Mouse (Mus musculus) kidney, embryonic 15.5 days (tissue): ENCODE data around the gene Gm17304. TPM values are rescaled to one million over a fixed set of nuclear protein-coding genes. Genes with fewer than 3 reads are reported as not detected.

Source experiments
- ATAC-seq: fragments of 200-750 bp; cut with Nextera tagmentation; replicated peaks from 2 replicates; pipeline ENCODE4 v1.8.0; 2017; ENCODE audit warnings: moderate TSS enrichment; ENCODE audit not compliant: low FRiP score
- H3K27ac ChIP-seq: fragments of 300-500 bp; sonication (generic); 2 replicates; pipeline ENCODE4 v1.5.1; 2015; ENCODE audit warnings: mild to moderate bottlenecking, inconsistent platforms
- H3K27me3 ChIP-seq: fragments of 300-500 bp; sonication (generic); 2 replicates; pipeline ENCODE4 v1.6.1; 2015; ENCODE audit warnings: inconsistent platforms
- H3K36me3 ChIP-seq: fragments of 300-500 bp; sonication (generic); 2 replicates; pipeline ENCODE4 v1.6.1; 2015; ENCODE audit warnings: inconsistent platforms
- H3K4me1 ChIP-seq: fragments of 300-500 bp; sonication (generic); 2 replicates; pipeline ENCODE4 v1.6.1; 2015; ENCODE audit warnings: inconsistent platforms
- H3K4me2 ChIP-seq: fragments of 300-500 bp; sonication (generic); 2 replicates; pipeline ENCODE4 v1.6.1; 2015; ENCODE audit warnings: moderate library complexity, mild to moderate bottlenecking, inconsistent platforms
- H3K4me3 ChIP-seq: fragments of 300-500 bp; sonication (generic); replicated peaks from 2 replicates; pipeline ENCODE4 v1.5.1; 2015; ENCODE audit warnings: mild to moderate bottlenecking, inconsistent platforms
- H3K9ac ChIP-seq: fragments of 300-500 bp; sonication (generic); 2 replicates; pipeline ENCODE4 v1.6.1; 2015; ENCODE audit warnings: mild to moderate bottlenecking, inconsistent platforms
- H3K9me3 ChIP-seq: fragments of 300-500 bp; sonication (generic); replicated peaks from 2 replicates; pipeline ENCODE4 v1.6.1; 2016; ENCODE audit warnings: inconsistent platforms
- WGBS: fragments of 180-500 bp; shearing (Covaris S2); methylation state at CpG from one replicate; pipeline ENCODE4 v1.1.7; 2015; ENCODE audit warnings: mixed read lengths; 5-methylcytosine and 5-hydroxymethylcytosine counted together
- polyA plus RNA-seq: library from polyadenylated mRNA; unstranded; fragments of >200 nt; fragmentation: Nextera tagmentation; extraction: Ambion mirVana; gene quantifications from 2 replicates; pipeline ENCODE4 v1.2.1, GENCODE M21; 2015

The Gm17304 gene
- polyA plus RNA-seq = not detected in 2 replicates

DNA sequence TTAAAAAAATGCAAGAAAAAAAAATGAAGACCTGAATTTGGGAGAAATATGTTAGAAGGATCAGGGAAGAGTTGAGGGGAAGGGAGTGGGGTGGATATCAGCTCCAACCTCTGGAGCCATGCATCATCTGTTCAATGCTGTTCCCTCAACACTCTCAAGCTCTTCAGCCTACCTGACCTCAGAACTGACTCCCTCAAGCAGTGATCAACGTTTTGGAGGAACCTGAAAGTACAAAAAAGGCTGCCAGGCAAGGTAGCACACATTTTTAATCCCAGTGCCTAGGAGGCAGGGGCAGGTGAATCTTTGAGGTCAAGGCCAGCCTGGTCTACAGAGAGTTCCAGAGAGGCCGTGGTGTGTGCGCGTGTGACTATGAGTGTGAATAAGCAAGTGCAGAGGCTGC is at the start of gene Gm17304:
Gene Gm17304 (plus strand): TSS at position 301 of the 400 bp plus-strand sequence.
- Histone ChIP-seq H3K27ac (no peak within 1 kb of the TSS), H3K4me2 (no peak within 1 kb of the TSS), H3K9ac (no peak within 1 kb of the TSS), H3K9me3 (no peaks in the 10 kb centered on the region), H3K27me3 (no peaks in the 10 kb centered on the region), H3K4me3 (no peak within 1 kb of the TSS), H3K4me1 (peaks cover 4% of the 10 kb centered on the region; the same call in 1 of the 2 replicates), H3K36me3 (peaks cover 17% of the 10 kb centered on the region)
- WGBS = 90% methylated on average over 4 of the region's 4 CpGs
- no peak for ATAC-seq

DNA sequence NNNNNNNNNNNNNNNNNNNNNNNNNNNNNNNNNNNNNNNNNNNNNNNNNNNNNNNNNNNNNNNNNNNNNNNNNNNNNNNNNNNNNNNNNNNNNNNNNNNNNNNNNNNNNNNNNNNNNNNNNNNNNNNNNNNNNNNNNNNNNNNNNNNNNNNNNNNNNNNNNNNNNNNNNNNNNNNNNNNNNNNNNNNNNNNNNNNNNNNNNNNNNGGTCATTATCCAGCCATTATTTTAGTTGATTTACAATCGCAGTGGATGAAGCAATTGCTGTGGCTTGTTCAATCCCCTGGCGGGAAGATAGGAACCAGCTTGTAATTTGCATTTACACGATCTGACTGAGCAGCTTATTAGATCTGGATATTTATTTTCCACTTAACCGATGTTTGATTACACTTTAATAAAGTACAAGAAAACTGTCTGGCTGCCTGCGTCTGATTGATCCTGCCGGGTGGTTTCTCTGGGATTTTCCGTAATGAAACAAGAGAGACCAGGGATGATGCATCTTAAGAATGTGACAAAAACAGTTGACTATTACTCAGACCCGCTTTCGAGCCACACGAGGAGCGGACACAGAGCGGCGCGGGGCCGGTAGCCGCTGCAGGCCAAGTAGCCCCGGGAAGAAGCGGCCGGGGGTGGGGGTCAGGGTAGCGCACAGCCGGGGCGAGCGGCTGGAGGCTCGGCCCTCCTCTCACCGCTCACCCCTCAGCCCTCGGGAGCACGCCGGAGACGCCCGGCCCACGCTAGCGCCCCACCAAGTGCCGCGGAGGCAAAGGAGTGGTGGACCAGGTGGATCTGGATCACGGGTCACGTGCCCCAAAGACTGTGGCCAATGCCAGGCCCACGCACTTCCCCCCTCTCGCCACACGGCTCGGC is 48.0 kb upstream of the Gm17304 start:
- no peak for ATAC-seq
- Histone ChIP-seq H3K4me3 (peak overlapping the region; percentile 27), H3K36me3 (no peaks in the 10 kb centered on the region), H3K4me2 (peak overlapping the region; percentile 55), H3K9me3 (no peaks in the 10 kb centered on the region), H3K27me3 (peaks cover 96% of the 10 kb centered on the region), H3K9ac (no peak overlapping the region), H3K4me1 (peaks cover 6% of the 10 kb centered on the region), H3K27ac (no peak overlapping the region)
- WGBS = 3% methylated on average over 40 of the region's 40 CpGs

- H3K27me3 ChIP-seq = peaks cover 100% of the 10 kb centered on the region
- no peak for ATAC-seq
- H3K36me3 ChIP-seq = no peaks in the 10 kb centered on the region
- H3K4me1 ChIP-seq = peaks cover 6% of the 10 kb centered on the region
- H3K27ac ChIP-seq = no peak overlapping the region
- peak overlapping the region; percentile 55 for H3K4me2 ChIP-seq
- H3K9me3 ChIP-seq = no peaks in the 10 kb centered on the region
- peak overlapping the region; percentile 27 for H3K4me3 ChIP-seq
- H3K9ac ChIP-seq = no peak overlapping the region
- 12% methylated on average over 8 of the region's 8 CpGs for WGBS
Observed at GRCm38 (mm10) chr5:106561499-106561822, 47.4 kb upstream of the Gm17304 start.

DNA sequence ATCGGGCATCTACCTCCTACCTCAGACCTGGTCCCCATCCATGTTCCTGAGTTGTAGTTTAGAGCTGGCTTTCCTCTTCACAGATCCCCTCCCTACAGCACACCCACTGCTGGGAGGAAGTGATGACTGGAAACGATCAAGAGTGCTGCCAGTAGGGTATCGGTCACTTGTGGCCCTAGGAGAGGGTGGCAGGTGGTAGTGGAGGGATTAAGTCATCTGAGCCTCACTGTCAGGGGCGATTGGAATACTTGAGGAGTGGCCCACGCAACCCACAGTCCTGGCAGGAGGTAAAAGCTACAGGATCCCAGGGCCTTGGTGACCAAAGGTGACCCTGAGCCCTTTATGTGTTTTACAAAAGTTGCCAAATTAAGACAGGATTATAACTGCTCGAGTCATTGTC is 42.9 kb upstream of the Gm17304 start:
- H3K4me2 ChIP-seq = no peak overlapping the region
- H3K9ac ChIP-seq = no peak overlapping the region
- WGBS = 48% methylated on average over 6 of the region's 6 CpGs
- no peak overlapping the region for H3K27ac ChIP-seq
- ATAC-seq = no peak
- H3K4me3 ChIP-seq = no peak overlapping the region
- H3K36me3 ChIP-seq = no peaks in the 10 kb centered on the region
- H3K9me3 ChIP-seq = no peaks in the 10 kb centered on the region
- H3K4me1 ChIP-seq = peaks cover 5% of the 10 kb centered on the region
- peaks cover 96% of the 10 kb centered on the region for H3K27me3 ChIP-seq

- Histone ChIP-seq H3K27me3 (peaks cover 76% of the 10 kb centered on the region), H3K9me3 (no peaks in the 10 kb centered on the region), H3K4me3 (peak overlapping the region; percentile 55), H3K36me3 (no peaks in the 10 kb centered on the region), H3K4me1 (peaks cover 13% of the 10 kb centered on the region), H3K4me2 (peak overlapping the region; percentile 97), H3K9ac (peak overlapping the region; percentile 55), H3K27ac (no peak overlapping the region)
- ATAC-seq = no peak; the same call in none of the 2 replicates
- 5% methylated on average over 53 of the region's 55 CpGs for WGBS
Observed at GRCm38 (mm10) chr5:106573742-106574559, 34.9 kb upstream of the Gm17304 start.

DNA sequence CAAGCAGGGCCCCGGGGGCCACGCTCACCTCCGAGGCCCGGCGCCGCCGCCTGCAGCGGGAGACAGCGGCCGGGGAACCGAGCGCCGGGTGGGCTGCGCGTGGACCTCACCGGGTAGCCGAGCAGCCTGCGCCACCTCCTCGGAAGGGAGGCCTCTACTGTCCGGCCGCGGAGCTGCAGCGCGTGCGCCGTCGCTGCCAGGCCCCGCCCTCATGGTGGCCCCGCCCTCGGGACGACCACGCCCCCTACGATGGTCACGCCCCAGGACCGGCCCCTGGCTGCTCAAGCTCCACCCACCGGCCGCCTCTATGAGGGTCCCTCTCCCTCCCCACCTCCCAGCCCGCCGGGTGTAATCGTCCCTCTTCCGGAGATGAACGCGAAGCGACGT is 34.3 kb upstream of the Gm17304 start:
- Histone ChIP-seq H3K27me3 (peaks cover 70% of the 10 kb centered on the region), H3K4me1 (peaks cover 13% of the 10 kb centered on the region), H3K36me3 (no peaks in the 10 kb centered on the region), H3K9me3 (no peaks in the 10 kb centered on the region), H3K27ac (no peak overlapping the region), H3K9ac (peak overlapping the region; percentile 55), H3K4me2 (peak overlapping the region; percentile 97), H3K4me3 (peak overlapping the region; percentile 55)
- ATAC-seq = peak; percentile 95
- under 1% methylated on average over 43 of the region's 45 CpGs for WGBS

DNA sequence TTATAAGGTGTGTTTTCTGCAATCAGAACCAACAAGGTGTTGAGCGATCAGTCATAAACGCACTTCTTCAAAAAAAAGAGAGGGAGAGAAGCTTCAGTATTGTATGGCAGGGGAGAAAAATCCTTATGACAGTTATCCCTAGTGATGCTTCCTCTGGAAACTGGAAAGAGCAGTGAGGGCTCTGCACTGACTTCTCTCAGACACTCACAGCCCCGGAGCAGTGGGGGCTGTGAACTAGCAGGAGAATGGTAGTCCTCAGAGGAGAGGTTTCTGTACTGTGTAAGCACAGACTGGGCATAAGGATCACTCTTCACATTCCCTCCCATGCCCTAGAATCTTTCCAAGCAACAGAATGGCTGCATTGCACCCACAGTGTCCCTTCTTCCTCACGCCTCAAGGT is 33.8 kb upstream of the Gm17304 start:
- peaks cover 13% of the 10 kb centered on the region for H3K4me1 ChIP-seq
- no peaks in the 10 kb centered on the region for H3K36me3 ChIP-seq
- ATAC-seq = no peak; the same call in 1 of the 2 replicates
- peak overlapping the region; percentile 55 for H3K4me3 ChIP-seq
- no peak overlapping the region for H3K27ac ChIP-seq
- no peak overlapping the region for H3K9ac ChIP-seq
- 25% methylated on average over 4 of the region's 4 CpGs for WGBS
- H3K27me3 ChIP-seq = peaks cover 64% of the 10 kb centered on the region
- peak overlapping the region; percentile 97 for H3K4me2 ChIP-seq
- no peaks in the 10 kb centered on the region for H3K9me3 ChIP-seq

DNA sequence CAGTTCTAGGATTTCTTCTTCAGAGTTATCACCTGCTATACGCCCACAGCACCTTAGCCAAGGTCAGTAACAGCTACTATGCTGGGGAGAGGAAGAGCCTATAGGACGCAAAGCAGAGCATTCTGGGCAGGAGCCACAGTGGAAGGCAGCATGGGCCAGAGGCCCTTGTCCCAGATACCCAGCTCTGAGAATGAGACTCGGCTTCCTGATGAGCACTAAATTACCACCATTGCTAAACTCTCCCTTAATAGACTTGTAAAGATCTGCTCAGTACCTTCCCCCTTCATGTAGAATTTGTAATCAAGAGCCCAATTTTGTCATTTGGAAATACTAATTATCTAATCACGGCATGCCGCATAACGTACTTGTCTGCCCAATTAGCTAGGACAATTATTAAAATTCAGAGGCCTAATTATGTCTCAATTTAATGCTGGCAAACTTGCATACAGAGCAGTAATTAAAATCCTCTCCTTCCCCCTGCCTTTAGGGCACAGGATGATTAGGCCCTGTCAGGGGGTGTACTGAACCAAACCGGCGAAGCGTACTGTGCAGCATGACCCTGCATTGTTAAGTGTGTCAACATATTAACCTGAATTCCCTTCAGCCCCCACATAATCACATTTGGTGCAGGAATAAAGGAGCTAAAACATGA is 31.5 kb upstream of the Gm17304 start:
- Histone ChIP-seq H3K27me3 (peaks cover 49% of the 10 kb centered on the region), H3K9ac (no peak overlapping the region), H3K27ac (no peak overlapping the region), H3K4me2 (no peak overlapping the region), H3K9me3 (no peaks in the 10 kb centered on the region), H3K4me1 (peaks cover 13% of the 10 kb centered on the region), H3K4me3 (no peak overlapping the region), H3K36me3 (no peaks in the 10 kb centered on the region)
- ATAC-seq = no peak
- WGBS = 56% methylated on average over 9 of the region's 9 CpGs

- H3K27me3 ChIP-seq = peaks cover 15% of the 10 kb centered on the region
- no peak overlapping the region for H3K27ac ChIP-seq
- H3K4me2 ChIP-seq = no peak overlapping the region
- H3K9me3 ChIP-seq = no peaks in the 10 kb centered on the region
- no peak for ATAC-seq
- H3K4me3 ChIP-seq = no peak overlapping the region
- WGBS = 86% methylated on average over 7 of the region's 7 CpGs
- no peak overlapping the region for H3K9ac ChIP-seq
- H3K36me3 ChIP-seq = no peaks in the 10 kb centered on the region
- H3K4me1 ChIP-seq = no peaks in the 10 kb centered on the region
Observed at GRCm38 (mm10) chr5:106580943-106581342, 28.0 kb upstream of the Gm17304 start.

- Histone ChIP-seq H3K4me2 (no peak overlapping the region), H3K4me3 (no peak overlapping the region), H3K9me3 (no peaks in the 10 kb centered on the region), H3K4me1 (no peaks in the 10 kb centered on the region), H3K27me3 (no peaks in the 10 kb centered on the region), H3K27ac (no peak overlapping the region), H3K9ac (no peak overlapping the region), H3K36me3 (peaks cover 14% of the 10 kb centered on the region; the same call in 1 of the 2 replicates)
- WGBS = 94% methylated on average over 9 of the region's 9 CpGs
- no peak for ATAC-seq
Observed at GRCm38 (mm10) chr5:106589006-106589405, 19.9 kb upstream of the Gm17304 start.

GRCm38 (mm10) chr5:106589670-106590069 is 19.2 kb upstream of the Gm17304 start:
- Histone ChIP-seq H3K27me3 (no peaks in the 10 kb centered on the region), H3K9me3 (no peaks in the 10 kb centered on the region), H3K27ac (no peak overlapping the region), H3K4me2 (no peak overlapping the region), H3K4me3 (no peak overlapping the region), H3K4me1 (no peaks in the 10 kb centered on the region), H3K36me3 (peaks cover 14% of the 10 kb centered on the region; the same call in 1 of the 2 replicates), H3K9ac (no peak overlapping the region)
- 86% methylated on average over 11 of the region's 11 CpGs for WGBS
- no peak for ATAC-seq

- Histone ChIP-seq H3K27me3 (no peaks in the 10 kb centered on the region), H3K36me3 (peaks cover 17% of the 10 kb centered on the region; the same call in 1 of the 2 replicates), H3K4me2 (no peak overlapping the region), H3K9ac (no peak overlapping the region), H3K9me3 (no peaks in the 10 kb centered on the region), H3K4me3 (no peak overlapping the region), H3K4me1 (no peaks in the 10 kb centered on the region), H3K27ac (no peak overlapping the region)
- WGBS = 93% methylated on average over 5 of the region's 5 CpGs
- no peak for ATAC-seq
Observed at GRCm38 (mm10) chr5:106590686-106591085, 18.2 kb upstream of the Gm17304 start.
